Mouse (Mus musculus) c-Kit-positive CD71-negative TER-119-negative erythroid progenitor cells, embryonic 14.5 days (primary cell): Measurements from ENCODE around the gene Gjb5.

Experiments
- DNase-seq: peaks from one replicate; pipeline ENCODE4 v3.0.0-alpha.2; 2013; ENCODE audit warnings: low read depth

The Gjb5 gene

DNA sequence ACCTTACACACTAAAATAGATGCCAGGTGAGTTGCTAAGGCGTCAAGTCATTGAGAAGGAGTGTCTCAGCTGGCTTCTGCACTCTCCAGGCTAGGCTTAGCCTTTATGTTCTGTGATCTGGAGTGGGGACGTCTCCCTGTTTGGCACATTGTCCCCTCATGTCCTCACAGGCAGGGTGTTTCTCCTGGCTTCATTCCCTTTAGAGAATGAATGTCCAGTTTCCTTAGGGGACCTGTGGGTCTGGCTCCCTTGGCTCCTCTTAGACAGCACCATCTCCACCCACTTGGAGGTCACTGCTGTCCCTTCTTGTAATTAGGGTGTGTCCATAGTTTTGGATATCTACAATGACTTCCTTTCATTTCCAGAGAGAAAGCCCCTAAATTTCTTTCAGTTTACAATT, 51.1 kb downstream of the Gjb5 start:
- DNase-seq = no peak
